Mouse (Mus musculus) liver, embryonic 13.5 days (tissue): ENCODE measurements around the gene Akirin1. TPM values are rescaled to one million over a fixed set of nuclear protein-coding genes. Genes with fewer than 3 reads are reported as not detected.
A peak's percentile ranks its signal among the peaks of the same experiment; 100 is the strongest.

ENCODE experiments used
- ATAC-seq: fragments of 200-750 bp; cut with Nextera tagmentation; 2 replicates; pipeline ENCODE4 v1.8.0; 2017; ENCODE audit warnings: low read depth, mild to moderate bottlenecking, moderate number of reproducible peaks, moderate library complexity
- DNase-seq: peaks from one replicate; pipeline ENCODE4 v3.0.0; 2022
- H3K27ac ChIP-seq: fragments of 300-500 bp; sonication (generic); 2 replicates; pipeline ENCODE4 v1.5.1; 2015; ENCODE audit warnings: moderate library complexity, mild to moderate bottlenecking, inconsistent platforms
- H3K27me3 ChIP-seq: fragments of 300-500 bp; sonication (generic); 2 replicates; pipeline ENCODE4 v1.6.1; 2015; ENCODE audit warnings: mild to moderate bottlenecking, inconsistent platforms
- H3K36me3 ChIP-seq: fragments of 300-500 bp; sonication (generic); 2 replicates; pipeline ENCODE4 v1.6.1; 2015; ENCODE audit warnings: mild to moderate bottlenecking, inconsistent platforms
- H3K4me1 ChIP-seq: fragments of 300-500 bp; sonication (generic); replicated peaks from 2 replicates; pipeline ENCODE4 v1.6.1; 2015; ENCODE audit warnings: inconsistent platforms
- H3K4me2 ChIP-seq: fragments of 300-500 bp; sonication (generic); 2 replicates; pipeline ENCODE4 v1.6.1; 2015; ENCODE audit warnings: inconsistent platforms, mild to moderate bottlenecking, moderate library complexity
- H3K4me3 ChIP-seq: fragments of 300-500 bp; sonication (generic); replicated peaks from 2 replicates; pipeline ENCODE4 v1.5.1; 2015; ENCODE audit warnings: mild to moderate bottlenecking, inconsistent platforms
- H3K9ac ChIP-seq: fragments of 300-500 bp; sonication (generic); 2 replicates; pipeline ENCODE4 v1.6.1; 2015; ENCODE audit warnings: mild to moderate bottlenecking, inconsistent platforms
- H3K9me3 ChIP-seq: fragments of 300-500 bp; sonication (generic); replicated peaks from 2 replicates; pipeline ENCODE4 v1.6.1; 2016; ENCODE audit warnings: inconsistent platforms
- whole genome bisulfite sequencing: fragments of 180-500 bp; shearing (Covaris S2); methylation state at CpG from one replicate; pipeline ENCODE4 v1.1.7; 2015; ENCODE audit not compliant: insufficient replicate concordance; 5-methylcytosine and 5-hydroxymethylcytosine counted together
- polyA plus RNA-seq: library from polyadenylated mRNA; unstranded; fragments of >200 nt; fragmentation: Nextera tagmentation; extraction: Ambion mirVana; gene quantifications from 2 replicates; pipeline ENCODE4 v1.2.1, GENCODE M21; 2015

The Akirin1 gene
- polyA plus RNA-seq, 1 experiment from 2014 or later, result 28.3 TPM

GRCm38 (mm10) chr4:123717574-123718433 lies 32.3 kb downstream of the Akirin1 start, which contains the start of gene Ndufs5:
Gene Ndufs5 (minus strand): TSS chr4:123718202.
- H3K4me3 ChIP-seq, result peak within 1 kb of the TSS; percentile 86
- H3K27me3 ChIP-seq, result no peaks in the 10 kb centered on the region
- H3K9ac ChIP-seq, result peak within 1 kb of the TSS; percentile 88
- no peaks in the 10 kb centered on the region for H3K9me3 ChIP-seq
- DNase-seq, result peak; percentile 95
- under 1% methylated on average over 40 of the region's 40 CpGs for WGBS
- H3K4me2 ChIP-seq, result peak within 1 kb of the TSS; percentile 78
- H3K27ac ChIP-seq, result peak within 1 kb of the TSS; percentile 87
- peak; percentile 100 for ATAC-seq
- H3K36me3 ChIP-seq, result peaks cover 21% of the 10 kb centered on the region
- H3K4me1 ChIP-seq, result peaks cover 15% of the 10 kb centered on the region

- no peak overlapping the region for H3K4me2 ChIP-seq
- no peak overlapping the region for H3K27ac ChIP-seq
- H3K9ac ChIP-seq, result no peak overlapping the region
- no peak for DNase-seq
- peaks cover 28% of the 10 kb centered on the region for H3K36me3 ChIP-seq
- H3K27me3 ChIP-seq, result no peaks in the 10 kb centered on the region
- H3K4me3 ChIP-seq, result no peak overlapping the region
- 85% methylated on average over 3 of the region's 3 CpGs for WGBS
- ATAC-seq, result no peak
- peaks cover 6% of the 10 kb centered on the region for H3K4me1 ChIP-seq
- no peaks in the 10 kb centered on the region for H3K9me3 ChIP-seq
Observed at GRCm38 (mm10) chr4:123712431-123712830, 37.7 kb downstream of the Akirin1 start.

GRCm38 (mm10) chr4:123707340-123707739 lies 42.8 kb downstream of the Akirin1 start:
- no peak overlapping the region for H3K27ac ChIP-seq
- H3K4me2 ChIP-seq, result no peak overlapping the region
- no peaks in the 10 kb centered on the region for H3K9me3 ChIP-seq
- H3K27me3 ChIP-seq, result 0 out of 2 replicates have a peak, but pooled peaks cover 4% of the 10 kb centered on the region
- ATAC-seq, result no peak
- no peak for DNase-seq
- no peak overlapping the region for H3K4me3 ChIP-seq
- H3K4me1 ChIP-seq, result no peaks in the 10 kb centered on the region
- no peak overlapping the region for H3K9ac ChIP-seq
- H3K36me3 ChIP-seq, result peaks cover 6% of the 10 kb centered on the region
- WGBS, result 79% methylated on average over 5 of the region's 5 CpGs

GRCm38 (mm10) chr4:123705340-123705739 lies 44.8 kb downstream of the Akirin1 start:
- ATAC-seq (no peak), DNase-seq (no peak)
- no peaks in the 10 kb centered on the region for H3K36me3 ChIP-seq
- no peak overlapping the region for H3K27ac ChIP-seq
- no peak overlapping the region for H3K9ac ChIP-seq
- H3K9me3 ChIP-seq, result no peaks in the 10 kb centered on the region
- no peak overlapping the region for H3K4me2 ChIP-seq
- H3K4me1 ChIP-seq, result no peaks in the 10 kb centered on the region
- 74% methylated on average over 2 of the region's 2 CpGs for WGBS
- 0 out of 2 replicates have a peak, but pooled peaks cover 4% of the 10 kb centered on the region for H3K27me3 ChIP-seq
- no peak overlapping the region for H3K4me3 ChIP-seq

GRCm38 (mm10) chr4:123693384-123693783 lies 56.8 kb downstream of the Akirin1 start:
- no peak for DNase-seq
- H3K27ac ChIP-seq, result no peak overlapping the region
- no peak overlapping the region for H3K4me3 ChIP-seq
- no peaks in the 10 kb centered on the region for H3K9me3 ChIP-seq
- 72% methylated on average over 12 of the region's 12 CpGs for WGBS
- H3K4me2 ChIP-seq, result no peak overlapping the region
- H3K27me3 ChIP-seq, result peaks cover 16% of the 10 kb centered on the region
- no peaks in the 10 kb centered on the region for H3K36me3 ChIP-seq
- no peaks in the 10 kb centered on the region for H3K4me1 ChIP-seq
- no peak overlapping the region for H3K9ac ChIP-seq
- no peak for ATAC-seq

- H3K36me3 ChIP-seq, result no peaks in the 10 kb centered on the region
- H3K4me2 ChIP-seq, result no peak overlapping the region
- no peak overlapping the region for H3K27ac ChIP-seq
- ATAC-seq (no peak), DNase-seq (no peak)
- no peak overlapping the region for H3K9ac ChIP-seq
- H3K27me3 ChIP-seq, result peaks cover 27% of the 10 kb centered on the region
- WGBS, result 64% methylated on average over 3 of the region's 3 CpGs
- H3K9me3 ChIP-seq, result no peaks in the 10 kb centered on the region
- H3K4me1 ChIP-seq, result 0 out of 2 replicates have a peak, but pooled peaks cover 3% of the 10 kb centered on the region
- H3K4me3 ChIP-seq, result no peak overlapping the region
Observed at GRCm38 (mm10) chr4:123692071-123692470, 58.1 kb downstream of the Akirin1 start.

GRCm38 (mm10) chr4:123690311-123690710 lies 59.8 kb downstream of the Akirin1 start:
- no peak overlapping the region for H3K9ac ChIP-seq
- 0 out of 2 replicates have a peak, but pooled peaks cover 12% of the 10 kb centered on the region for H3K4me1 ChIP-seq
- H3K27ac ChIP-seq, result no peak overlapping the region
- H3K4me3 ChIP-seq, result no peak overlapping the region
- H3K4me2 ChIP-seq, result no peak overlapping the region
- no peaks in the 10 kb centered on the region for H3K9me3 ChIP-seq
- no peaks in the 10 kb centered on the region for H3K36me3 ChIP-seq
- peaks cover 45% of the 10 kb centered on the region for H3K27me3 ChIP-seq
- DNase-seq, result no peak
- ATAC-seq, result no peak
- 74% methylated on average over 10 of the region's 10 CpGs for WGBS

GRCm38 (mm10) chr4:123687025-123687781 lies 62.9 kb downstream of the Akirin1 start:
- Histone ChIP-seq H3K9ac (peak overlapping the region; percentile 62), H3K4me3 (peak overlapping the region; percentile 65), H3K36me3 (no peaks in the 10 kb centered on the region), H3K4me2 (peak overlapping the region; percentile 80), H3K9me3 (no peaks in the 10 kb centered on the region), H3K27me3 (peaks cover 65% of the 10 kb centered on the region), H3K4me1 (0 out of 2 replicates have a peak, but pooled peaks cover 12% of the 10 kb centered on the region), H3K27ac (no peak overlapping the region)
- ATAC-seq, result peak; percentile 75
- under 1% methylated on average over 55 of the region's 89 CpGs for WGBS
- no peak for DNase-seq

- DNase-seq (no peak), ATAC-seq (0 out of 2 replicates have a peak, but pooled peaks have one; percentile 34)
- Histone ChIP-seq H3K9ac (peak overlapping the region; percentile 62), H3K9me3 (no peaks in the 10 kb centered on the region), H3K27me3 (peaks cover 63% of the 10 kb centered on the region), H3K36me3 (no peaks in the 10 kb centered on the region), H3K4me1 (0 out of 2 replicates have a peak, but pooled peaks cover 12% of the 10 kb centered on the region), H3K27ac (no peak overlapping the region), H3K4me3 (peak overlapping the region; percentile 65), H3K4me2 (peak overlapping the region; percentile 80)
- WGBS, result 3% methylated on average over 49 of the region's 56 CpGs
Observed at GRCm38 (mm10) chr4:123686368-123687024, 63.6 kb downstream of the Akirin1 start.

- WGBS, result 55% methylated on average over 8 of the region's 8 CpGs
- Histone ChIP-seq H3K9ac (no peak overlapping the region), H3K4me1 (0 out of 2 replicates have a peak, but pooled peaks cover 12% of the 10 kb centered on the region), H3K4me3 (no peak overlapping the region), H3K27ac (no peak overlapping the region), H3K4me2 (no peak overlapping the region), H3K9me3 (no peaks in the 10 kb centered on the region), H3K27me3 (peaks cover 57% of the 10 kb centered on the region), H3K36me3 (no peaks in the 10 kb centered on the region)
- DNase-seq (no peak), ATAC-seq (no peak)
Observed at GRCm38 (mm10) chr4:123685506-123686242, 64.5 kb downstream of the Akirin1 start.
